ENCODE assay signal across 16 mouse cellular contexts in the genomic region with DNA sequence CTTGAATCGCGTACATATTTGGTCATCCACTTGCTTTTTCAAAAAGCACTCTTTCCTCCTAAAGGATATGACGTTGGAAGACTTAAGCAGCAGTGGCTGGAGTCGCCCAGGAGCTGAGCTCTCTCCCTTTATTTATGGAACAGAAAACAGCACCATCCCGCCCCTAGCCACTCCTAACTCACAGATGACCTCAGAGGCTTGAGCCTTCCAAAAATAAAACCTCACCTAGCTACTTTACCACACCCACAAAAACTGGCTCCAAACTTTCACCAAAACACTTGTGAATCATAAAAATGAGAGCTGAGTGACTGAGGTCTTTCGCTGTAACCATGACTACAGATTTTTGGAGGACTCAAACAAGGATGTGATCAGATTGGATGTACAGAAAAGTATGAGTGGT. TPM values are rescaled to one million over a fixed set of nuclear protein-coding genes. Genes with fewer than 3 reads are reported as not detected.
DNase-seq lines count a peak whose midpoint lies in the region; ATAC-seq and TF ChIP-seq lines count a peak whose summit lies in the region.
"Had no signal": no experiment of that assay in that cellular context is flagged by ENCODE, and none has a peak within 500 bp of the region (broad histone marks: within the 10 kb centered on the region; RNA-seq: fewer than 3 reads in every experiment).

No protein-coding gene starts in this region.

- peaks cover 4% of the 10 kb centered on the region for H3K9me3 ChIP-seq in erythroblast, embryonic 14.5 days (ENCODE audit: control insufficient read depth, low read length)

- peaks cover 78% of the 10 kb centered on the region for H3K36me3 ChIP-seq in erythroblast, embryonic 14.5 days (ENCODE audit: control insufficient read depth)

- ATAC-seq in erythroblast, adult 5-6 weeks (replicated peaks; ENCODE audit: low FRiP score, poor library complexity, severe bottlenecking): no peak
- ATAC-seq: forebrain, embryonic 16.5 days; hindbrain, embryonic 16.5 days; midbrain, embryonic 16.5 days had no signal

- H3K4me1 ChIP-seq in erythroblast, embryonic 14.5 days (ENCODE audit: control insufficient read depth): peaks cover 95% of the 10 kb centered on the region
- H3K4me1 ChIP-seq in lung, adult 2 months (ENCODE audit: control insufficient read depth, insufficient read depth, low read length): peaks cover 20% of the 10 kb centered on the region

- peak; percentile 41 for DNase-seq in 3134 (ENCODE audit: extremely low read depth, insufficient read length, low spot score)
- peak; percentile 40 for DNase-seq in fibroblast of lung, adult 2 months (ENCODE audit: low read depth)
- DNase-seq in lung, adult 2 months: peak; percentile 49
- DNase-seq in ovary, adult 18-20 months (ENCODE audit: low spot score): no peak
- DNase-seq in thymus, postnatal 36 days: no peak
- DNase-seq in frontal cortex, adult 2 months (ENCODE audit: extremely low spot score in 1 of 2, low spot score in 1 of 2): no peak
- DNase-seq: cerebellum, postnatal 10 days; kidney, adult 9 months; right cerebral cortex, adult 18-20 months; thymus, adult 2 months had no signal

- H3K4me3 ChIP-seq in erythroblast, embryonic 14.5 days (replicated peaks): peak overlapping the region; percentile 52
- H3K4me3 ChIP-seq in lung, adult 2 months (replicated peaks; ENCODE audit: extremely low read depth, low read depth, low read length): no peak overlapping the region
- H3K4me3 ChIP-seq: left cerebral cortex, adult 2 months had no signal

- TF ChIP-seq CTCF in lung, adult 2 months (IDR thresholded peaks at IDR 0.05; ENCODE audit: insufficient read depth, low read length): no peak

- TF ChIP-seq POLR2A in lung, adult 2 months (IDR thresholded peaks at IDR 0.05; ENCODE audit: borderline replicate concordance, extremely low read depth, low read depth, low read length): no peak

- no peaks in the 10 kb centered on the region for H3K27me3 ChIP-seq in erythroblast, embryonic 14.5 days (ENCODE audit: control insufficient read depth)

- WGBS in lung, adult 2 months: 36% methylated on average over 6 of the region's 6 CpGs

RNA-seq across cellular contexts. Expression of gene 4930523C07Rik, which starts 16.4 kb away (rescaled TPM):
- 3.7 and 4.4 TPM in 2 replicates for polyA plus RNA-seq in erythroblast, embryonic 14.5 days (2012)
- 11.7 and 14.2 TPM in 2 replicates for total RNA-seq in erythroblast, adult 5-6 weeks (2015; ENCODE audit: low replicate concordance)
- 30.2 and 31.4 TPM in 2 replicates for total RNA-seq in erythroblast, adult 5-6 weeks (2017; ENCODE audit: low replicate concordance)
- 29.3 and 31.9 TPM in 2 replicates for polyA plus RNA-seq in lung, adult 2 months (2012; rRNA removed)
- polyA plus RNA-seq in frontal cortex, adult 2 months (2012; rRNA removed): 1.6 and 2.3 TPM in 2 replicates

Comparison
In these comparisons a context has a peak if more than half of its experiments do, and no peak if none do; other contexts are left out.
1. DNase-seq: peak in 3134 (single experiment), fibroblast of lung, adult 2 months (single experiment) and lung, adult 2 months (single experiment); none in ovary, adult 18-20 months (single experiment), thymus, postnatal 36 days (0 of 2) and frontal cortex, adult 2 months (0 of 2).